Mouse (Mus musculus) limb, embryonic 12.5 days (tissue): ENCODE measurements at regions not wholly inside any gene's neighbourhood (a gene's known extent, or its start where the extent isn't known, plus 50 kb on each side); places are given as distances from the start of the nearest gene placed in this dataset.

Source experiments
- ATAC-seq: fragments of 200-750 bp; cut with Nextera tagmentation; 2 replicates; pipeline ENCODE4 v1.8.0; 2017; ENCODE audit warnings: low read depth, moderate TSS enrichment; ENCODE audit not compliant: insufficient number of reproducible peaks, insufficient read depth, low FRiP score, low TSS enrichment
- H3K27ac ChIP-seq: fragments of 300-500 bp; sonication (generic); 2 replicates; pipeline ENCODE4 v1.5.1; 2016; ENCODE audit warnings: mild to moderate bottlenecking, moderate library complexity
- H3K27me3 ChIP-seq: fragments of 300-500 bp; sonication (generic); 2 replicates; pipeline ENCODE4 v1.6.1; 2016; ENCODE audit warnings: mild to moderate bottlenecking, moderate library complexity
- H3K36me3 ChIP-seq: fragments of 300-500 bp; sonication (generic); 2 replicates; pipeline ENCODE4 v1.6.1; 2016; ENCODE audit warnings: mild to moderate bottlenecking, moderate library complexity
- H3K4me1 ChIP-seq: fragments of 300-500 bp; sonication (generic); replicated peaks from 2 replicates; pipeline ENCODE4 v1.6.1; 2016
- H3K4me2 ChIP-seq: fragments of 300-500 bp; sonication (generic); 2 replicates; pipeline ENCODE4 v1.6.1; 2016; ENCODE audit warnings: mild to moderate bottlenecking, moderate library complexity
- H3K4me3 ChIP-seq: fragments of 300-500 bp; sonication (generic); replicated peaks from 2 replicates; pipeline ENCODE4 v1.5.1; 2016; ENCODE audit warnings: mild to moderate bottlenecking
- H3K9ac ChIP-seq: fragments of 300-500 bp; sonication (generic); replicated peaks from 2 replicates; pipeline ENCODE4 v1.6.1; 2016; ENCODE audit warnings: mild to moderate bottlenecking, moderate library complexity
- H3K9me3 ChIP-seq: fragments of 300-500 bp; sonication (generic); 2 replicates; pipeline ENCODE4 v1.6.1; 2016; ENCODE audit warnings: mild to moderate bottlenecking, moderate library complexity
- WGBS: fragments of 180-500 bp; shearing (Covaris S2); methylation state at CpG from one replicate; pipeline ENCODE4 v1.1.7; 2016; 5-methylcytosine and 5-hydroxymethylcytosine counted together

GRCm38 (mm10) chr8:34604581-34604980 lies 493.0 kb upstream of the Gm10131 start:
- no peak for ATAC-seq
- no peak overlapping the region for H3K9ac ChIP-seq
- H3K4me2 ChIP-seq: no peak overlapping the region
- WGBS: 69% methylated on average over 2 of the region's 2 CpGs
- no peaks in the 10 kb centered on the region for H3K9me3 ChIP-seq
- no peaks in the 10 kb centered on the region for H3K36me3 ChIP-seq
- no peaks in the 10 kb centered on the region for H3K4me1 ChIP-seq
- H3K4me3 ChIP-seq: no peak overlapping the region
- no peaks in the 10 kb centered on the region for H3K27me3 ChIP-seq
- H3K27ac ChIP-seq: no peak overlapping the region

DNA sequence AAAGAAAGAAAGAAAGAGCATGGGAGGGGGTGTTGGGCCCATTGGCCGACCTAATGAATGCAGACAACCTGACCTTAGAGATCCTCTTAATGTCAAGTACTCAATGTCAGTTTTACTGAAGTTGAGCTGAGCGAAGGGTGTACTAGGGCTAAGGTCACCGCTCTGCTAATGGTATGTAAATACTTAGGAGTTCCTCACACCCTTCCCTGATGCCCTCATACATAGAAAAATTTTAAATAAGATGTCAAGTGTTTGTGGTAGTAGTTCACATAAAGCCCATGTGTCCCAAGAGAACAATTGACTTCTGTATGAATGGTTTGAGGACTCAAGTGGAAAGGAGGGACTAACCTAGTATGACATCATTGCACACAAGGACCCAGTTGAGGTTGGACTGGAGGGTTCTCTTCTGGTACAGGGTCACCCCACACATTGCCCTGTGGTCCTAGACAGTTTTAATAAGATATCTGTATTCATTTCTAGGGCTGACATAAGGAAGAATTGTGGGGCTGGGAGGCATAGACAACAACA lies 490.0 kb upstream of the Gm10131 start:
- WGBS: 90% methylated on average over 3 of the region's 3 CpGs
- H3K4me3 ChIP-seq: no peak overlapping the region
- no peak overlapping the region for H3K4me2 ChIP-seq
- ATAC-seq: no peak
- no peak overlapping the region for H3K27ac ChIP-seq
- H3K4me1 ChIP-seq: no peaks in the 10 kb centered on the region
- H3K27me3 ChIP-seq: no peaks in the 10 kb centered on the region
- H3K9ac ChIP-seq: no peak overlapping the region
- H3K9me3 ChIP-seq: no peaks in the 10 kb centered on the region
- no peaks in the 10 kb centered on the region for H3K36me3 ChIP-seq

DNA sequence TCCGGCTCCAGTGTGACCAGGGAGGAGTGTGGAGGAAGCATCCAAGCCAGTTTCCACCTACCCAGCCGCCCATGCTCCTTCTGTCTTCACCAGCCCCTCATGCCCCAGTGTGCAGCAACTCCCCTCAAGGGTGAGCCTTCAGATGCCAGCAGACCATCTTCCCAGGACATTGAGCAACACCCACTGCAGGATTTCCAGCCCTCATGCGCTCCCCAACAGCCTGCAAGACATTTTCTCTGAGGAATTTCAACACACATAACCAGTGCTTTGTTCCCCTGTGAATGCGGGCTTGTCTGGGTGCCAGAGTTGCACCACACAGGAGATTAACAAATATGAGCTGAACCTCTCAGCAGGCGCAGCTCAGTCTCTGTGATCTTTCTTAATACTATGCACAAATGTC lies 489.3 kb upstream of the Gm10131 start:
- Histone ChIP-seq H3K4me3 (no peak overlapping the region), H3K4me1 (no peaks in the 10 kb centered on the region), H3K27ac (no peak overlapping the region), H3K9me3 (no peaks in the 10 kb centered on the region), H3K27me3 (no peaks in the 10 kb centered on the region), H3K4me2 (no peak overlapping the region), H3K9ac (no peak overlapping the region), H3K36me3 (no peaks in the 10 kb centered on the region)
- no peak for ATAC-seq
- WGBS: 79% methylated on average over 5 of the region's 5 CpGs

GRCm38 (mm10) chr8:34596593-34596992 lies 485.1 kb upstream of the Gm10131 start:
- Histone ChIP-seq H3K27me3 (no peaks in the 10 kb centered on the region), H3K9ac (no peak overlapping the region), H3K4me2 (no peak overlapping the region), H3K9me3 (no peaks in the 10 kb centered on the region), H3K27ac (no peak overlapping the region), H3K4me1 (no peaks in the 10 kb centered on the region), H3K36me3 (no peaks in the 10 kb centered on the region), H3K4me3 (no peak overlapping the region)
- ATAC-seq: no peak
- WGBS: 77% methylated on average over 5 of the region's 5 CpGs

GRCm38 (mm10) chr8:34590976-34591749 lies 479.6 kb upstream of the Gm10131 start:
- Histone ChIP-seq H3K9me3 (no peaks in the 10 kb centered on the region), H3K36me3 (no peaks in the 10 kb centered on the region), H3K27me3 (no peaks in the 10 kb centered on the region), H3K4me3 (no peak overlapping the region), H3K27ac (no peak overlapping the region), H3K4me1 (no peaks in the 10 kb centered on the region), H3K4me2 (no peak overlapping the region), H3K9ac (no peak overlapping the region)
- WGBS: 90% methylated on average over 8 of the region's 8 CpGs
- ATAC-seq: no peak

DNA sequence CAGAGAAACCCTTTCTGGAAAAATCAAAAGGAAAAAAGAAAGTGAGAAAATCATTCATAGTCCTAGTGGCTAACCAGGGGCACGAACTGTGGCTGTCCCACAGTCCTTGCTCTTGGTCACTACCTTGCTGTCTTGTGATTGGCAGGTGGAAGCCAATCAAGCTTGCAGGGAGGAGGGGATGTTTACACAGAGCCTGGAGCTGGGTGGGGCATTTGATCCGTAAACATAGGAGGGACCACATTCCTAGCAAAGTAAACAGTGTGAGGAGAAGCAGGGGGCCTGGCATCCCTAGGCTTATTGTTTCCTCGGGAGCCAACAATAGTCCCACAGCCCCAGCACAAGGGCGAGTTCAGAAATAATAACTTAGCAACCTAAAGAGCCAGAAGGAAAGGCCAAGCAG lies 466.5 kb upstream of the Gm10131 start:
- Histone ChIP-seq H3K4me2 (no peak overlapping the region), H3K27me3 (no peaks in the 10 kb centered on the region), H3K4me3 (no peak overlapping the region), H3K4me1 (peaks cover 17% of the 10 kb centered on the region), H3K9me3 (no peaks in the 10 kb centered on the region), H3K36me3 (no peaks in the 10 kb centered on the region), H3K27ac (no peak overlapping the region), H3K9ac (no peak overlapping the region)
- no peak for ATAC-seq
- WGBS: 33% methylated on average over 4 of the region's 4 CpGs

DNA sequence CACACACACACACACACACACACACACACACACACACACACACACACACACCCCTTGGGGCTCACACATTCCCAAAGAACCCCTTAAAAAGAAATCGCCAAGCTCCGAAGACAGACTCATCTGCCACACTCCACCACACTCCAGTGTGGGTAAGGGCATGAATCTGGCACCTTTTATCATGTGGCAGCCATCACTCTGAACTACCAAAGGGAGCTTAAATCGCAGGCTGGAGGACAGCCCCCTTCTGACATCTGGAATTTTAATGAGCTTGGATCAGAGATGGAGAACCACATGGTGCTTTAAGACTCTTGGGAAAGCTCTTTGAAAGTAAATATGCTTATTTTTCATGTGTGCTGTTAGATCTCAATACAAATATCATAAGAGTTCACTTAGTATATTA lies 462.5 kb upstream of the Gm10131 start:
- Histone ChIP-seq H3K4me1 (peaks cover 20% of the 10 kb centered on the region), H3K9me3 (0 out of 2 replicates have a peak, but pooled peaks cover 3% of the 10 kb centered on the region), H3K4me2 (no peak overlapping the region; the same call in 1 of the 2 replicates), H3K27ac (0 out of 2 replicates have a peak overlapping the region, but pooled peaks have one; percentile 60), H3K9ac (no peak overlapping the region), H3K36me3 (no peaks in the 10 kb centered on the region), H3K4me3 (no peak overlapping the region), H3K27me3 (no peaks in the 10 kb centered on the region)
- 33% methylated on average over 3 of the region's 3 CpGs for WGBS
- ATAC-seq: no peak; the same call in 1 of the 2 replicates

DNA sequence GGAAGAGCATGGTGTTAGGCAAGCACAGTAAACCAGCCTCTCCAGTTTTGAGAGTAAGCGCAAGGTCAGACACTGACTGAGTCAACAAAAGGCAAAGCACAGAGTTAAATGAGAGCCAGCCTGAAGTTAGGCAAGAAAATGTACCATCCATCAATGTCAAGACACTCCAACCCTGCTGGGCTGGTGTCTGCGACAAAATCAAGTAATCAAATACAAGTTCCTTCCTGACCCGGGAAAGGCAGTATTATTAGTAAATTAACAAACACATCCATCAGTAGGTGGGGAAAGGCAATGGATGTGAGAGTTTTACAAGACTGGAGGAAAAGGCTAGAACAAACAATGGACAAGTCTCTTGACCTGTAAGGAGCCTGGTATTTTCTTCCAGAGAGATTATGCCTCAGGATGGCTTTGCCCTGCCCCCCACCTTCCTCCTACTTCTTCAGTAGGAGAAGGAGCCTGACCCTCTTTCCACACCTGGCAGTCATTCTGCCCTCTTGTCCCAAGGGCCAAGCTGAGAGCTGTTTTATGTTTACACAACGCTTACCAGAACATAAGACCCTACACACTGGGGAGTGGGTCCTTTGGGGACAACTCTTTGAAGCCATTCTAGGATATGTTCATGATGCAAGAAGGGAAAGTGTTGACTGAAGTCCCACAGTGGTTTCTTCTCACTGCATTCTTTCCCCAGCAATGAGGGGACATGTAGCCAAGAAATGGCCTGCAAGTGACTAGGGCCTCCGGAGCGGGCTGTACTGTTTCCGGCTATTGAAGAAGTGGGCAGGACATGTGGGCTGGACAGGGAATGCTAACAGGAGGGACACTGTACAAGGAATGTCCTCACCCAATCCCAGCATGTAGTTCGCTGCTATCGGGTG lies 461.7 kb upstream of the Gm10131 start:
- WGBS: 40% methylated on average over 9 of the region's 9 CpGs

GRCm38 (mm10) chr8:34571736-34572135 lies 460.2 kb upstream of the Gm10131 start:
- no peak for ATAC-seq
- no peaks in the 10 kb centered on the region for H3K27me3 ChIP-seq

More for the DNA sequence above, 461.7 kb upstream of the Gm10131 start:
- no peaks in the 10 kb centered on the region for H3K36me3 ChIP-seq
- H3K4me2 ChIP-seq: no peak overlapping the region
- no peak for ATAC-seq
- no peaks in the 10 kb centered on the region for H3K27me3 ChIP-seq
- H3K27ac ChIP-seq: peak overlapping the region; percentile 70
- H3K9me3 ChIP-seq: 0 out of 2 replicates have a peak, but pooled peaks cover 3% of the 10 kb centered on the region
- no peak overlapping the region for H3K9ac ChIP-seq
- H3K4me3 ChIP-seq: no peak overlapping the region
- H3K4me1 ChIP-seq: peaks cover 20% of the 10 kb centered on the region

GRCm38 (mm10) chr8:34562278-34562677 lies 450.7 kb upstream of the Gm10131 start:
- Histone ChIP-seq H3K4me2 (no peak overlapping the region), H3K27ac (no peak overlapping the region), H3K9me3 (no peaks in the 10 kb centered on the region), H3K36me3 (no peaks in the 10 kb centered on the region), H3K27me3 (no peaks in the 10 kb centered on the region), H3K4me3 (no peak overlapping the region), H3K4me1 (peaks cover 9% of the 10 kb centered on the region), H3K9ac (no peak overlapping the region)
- no peak for ATAC-seq
- 20% methylated on average over 8 of the region's 8 CpGs for WGBS

More at GRCm38 (mm10) chr8:34571736-34572135, 460.2 kb upstream of the Gm10131 start:
- 0 out of 2 replicates have a peak, but pooled peaks cover 3% of the 10 kb centered on the region for H3K9me3 ChIP-seq
- 79% methylated on average over 1 of the region's 1 CpGs for WGBS
- no peak overlapping the region for H3K27ac ChIP-seq
- no peak overlapping the region for H3K9ac ChIP-seq
- no peaks in the 10 kb centered on the region for H3K36me3 ChIP-seq
- H3K4me1 ChIP-seq: peaks cover 20% of the 10 kb centered on the region
- H3K4me3 ChIP-seq: no peak overlapping the region
- no peak overlapping the region for H3K4me2 ChIP-seq

- H3K9ac ChIP-seq: no peak overlapping the region
- 81% methylated on average over 5 of the region's 5 CpGs for WGBS
- no peaks in the 10 kb centered on the region for H3K9me3 ChIP-seq
- no peak overlapping the region for H3K27ac ChIP-seq
- H3K27me3 ChIP-seq: no peaks in the 10 kb centered on the region
- H3K4me1 ChIP-seq: peaks cover 16% of the 10 kb centered on the region
- H3K4me2 ChIP-seq: no peak overlapping the region
- H3K4me3 ChIP-seq: no peak overlapping the region
- no peaks in the 10 kb centered on the region for H3K36me3 ChIP-seq
- no peak for ATAC-seq
Observed at GRCm38 (mm10) chr8:34549786-34550185, 438.2 kb upstream of the Gm10131 start.
